Mouse (Mus musculus): Measurements from ENCODE around the gene Spsb2.

DNA sequence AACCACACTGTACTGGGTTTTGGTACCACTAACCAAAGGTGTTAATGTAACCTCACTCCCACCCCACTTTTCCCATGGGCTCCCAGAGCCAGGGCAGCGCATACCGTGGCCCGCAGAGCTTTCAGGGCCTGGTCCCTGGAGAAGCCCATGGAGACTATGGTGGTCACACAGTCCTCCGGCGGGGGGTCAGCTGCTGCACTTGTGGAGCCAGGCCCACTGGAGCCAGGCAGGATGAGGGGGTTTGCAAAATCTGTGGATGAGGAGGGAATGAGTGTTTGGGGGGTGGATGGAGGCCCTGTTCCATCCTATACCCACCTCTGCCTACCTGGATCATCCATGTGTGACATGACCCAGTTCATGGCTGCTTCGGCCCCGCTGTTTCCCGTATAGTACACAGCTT lies 9.1 kb downstream of the Spsb2 start:
- TF ChIP-seq TAL1 (IDR thresholded peaks at IDR 0.05; ENCODE audit: low read length) (no peak), GATA1 (IDR thresholded peaks at IDR 0.05; ENCODE audit: low read length) (no peak)
